Mouse (Mus musculus) olfactory bulb, adult 2 months (tissue): ENCODE results near the gene Eogt.

ENCODE experiments used
- CTCF ChIP-seq: fragments of 200-500 bp; IDR thresholded peaks from 2 replicates; pipeline ENCODE4 v1.5.1; 2012; ENCODE audit warnings: low read depth, mild to moderate bottlenecking, low read length, moderate library complexity; ENCODE audit not compliant: insufficient read depth
- POLR2A ChIP-seq: fragments of 200-500 bp; IDR thresholded peaks from 2 replicates; pipeline ENCODE4 v1.6.1; 2012; ENCODE audit warnings: mild to moderate bottlenecking, low read depth, low read length, moderate library complexity; ENCODE audit not compliant: insufficient read depth

GRCm38 (mm10) chr6:97082336-97082735, 66.6 kb downstream of the Eogt start:
- no peak for TF ChIP-seq CTCF
- TF ChIP-seq POLR2A = no peak
